Mouse (Mus musculus): ENCODE data around the gene Vps50.
"Not testable (repeated sequence)": the region's sequence is repeated elsewhere in the genome, so short reads cannot be mapped to it uniquely, and the experiment has no call there.

Gene Vps50

GRCm38 (mm10) chr6:3536048-3536447 is 37.9 kb downstream of the Vps50 start:
- in situ Hi-C loops (cut with MseI, MboI), result no loop called here

DNA sequence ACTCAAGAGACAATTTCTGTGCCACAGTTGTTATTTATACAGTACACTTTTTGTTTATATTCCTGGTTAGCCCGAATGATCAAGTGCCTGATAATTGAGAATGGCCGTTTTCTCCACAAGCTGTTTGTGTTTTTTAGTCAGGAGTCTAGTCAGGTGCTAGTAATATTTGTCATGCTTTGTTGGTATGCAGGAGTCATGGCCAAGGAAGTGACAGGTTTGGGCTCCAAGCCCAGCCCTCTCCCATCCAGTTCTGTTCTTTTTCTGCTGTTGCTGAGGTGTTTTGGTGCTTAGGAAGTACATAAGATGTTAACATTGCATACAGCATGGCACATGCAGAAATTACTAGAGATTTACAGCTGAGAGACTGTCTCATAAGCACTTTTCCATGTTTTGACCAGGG is 41.3 kb downstream of the Vps50 start:
- in situ Hi-C loops (cut with MseI, MboI), result no loop called here

- in situ Hi-C loops (cut with MseI, MboI), result no loop called here
Observed at GRCm38 (mm10) chr6:3543862-3544261, 45.7 kb downstream of the Vps50 start.

DNA sequence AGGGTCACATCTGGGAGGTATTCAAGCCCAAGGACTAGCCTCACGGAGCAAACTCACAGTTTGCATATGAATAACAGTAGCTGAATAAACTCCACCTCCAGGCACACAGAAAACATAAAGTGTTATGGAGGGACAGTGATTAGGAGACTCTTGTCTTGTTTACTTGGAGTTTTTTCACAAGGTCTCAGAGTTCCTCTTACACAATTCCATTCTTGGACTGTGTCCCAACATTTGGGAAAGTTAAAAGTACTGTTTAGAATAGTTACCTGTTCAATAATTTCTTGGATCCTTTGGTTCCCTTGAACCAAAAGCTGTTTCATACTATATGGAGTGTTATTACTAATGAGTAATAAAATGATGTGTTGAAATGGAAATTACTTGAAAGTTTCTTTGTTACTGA is 46.8 kb downstream of the Vps50 start:
- in situ Hi-C loops (cut with MseI, MboI), result no loop called here

- in situ Hi-C loops (cut with MseI, MboI), result no loop called here
Observed at GRCm38 (mm10) chr6:3548959-3549358, 50.8 kb downstream of the Vps50 start.

GRCm38 (mm10) chr6:3549992-3550391 is 51.8 kb downstream of the Vps50 start:
- in situ Hi-C loops (cut with MseI, MboI), result no loop called here

- in situ Hi-C loops (cut with MseI, MboI), result not testable (repeated sequence)
Observed at GRCm38 (mm10) chr6:3552681-3553080, 54.5 kb downstream of the Vps50 start.

DNA sequence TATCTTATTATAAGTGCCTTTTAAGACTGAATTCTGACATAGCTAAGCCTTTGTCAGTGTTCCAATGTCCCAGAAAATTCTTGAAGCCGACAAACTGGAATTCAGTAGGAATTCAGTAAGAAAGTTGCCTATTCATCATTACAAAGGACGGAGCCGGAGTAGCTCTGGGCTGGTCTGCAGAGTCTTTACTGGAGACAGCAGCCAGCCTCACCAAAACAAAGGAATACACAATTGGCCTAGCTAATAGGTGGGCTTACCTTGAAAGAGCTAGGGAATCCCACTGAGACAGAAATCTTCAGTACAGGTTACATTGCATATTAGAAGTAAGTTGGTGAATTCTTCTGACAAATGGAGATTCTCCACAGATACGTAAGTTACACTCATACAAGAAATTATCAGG is 59.0 kb downstream of the Vps50 start:
- in situ Hi-C loops (cut with MseI, MboI), result no loop called here

- in situ Hi-C loops (cut with MseI, MboI), result no loop called here
Observed at GRCm38 (mm10) chr6:3560009-3560408, 61.8 kb downstream of the Vps50 start.

GRCm38 (mm10) chr6:3562301-3562700 is 64.1 kb downstream of the Vps50 start:
- in situ Hi-C loops (cut with MseI, MboI), result no loop called here

GRCm38 (mm10) chr6:3564118-3564517 is 65.9 kb downstream of the Vps50 start:
- in situ Hi-C loops (cut with MseI, MboI), result not testable (repeated sequence)

GRCm38 (mm10) chr6:3565005-3565404 is 66.8 kb downstream of the Vps50 start:
- in situ Hi-C loops (cut with MseI, MboI), result no loop called here

DNA sequence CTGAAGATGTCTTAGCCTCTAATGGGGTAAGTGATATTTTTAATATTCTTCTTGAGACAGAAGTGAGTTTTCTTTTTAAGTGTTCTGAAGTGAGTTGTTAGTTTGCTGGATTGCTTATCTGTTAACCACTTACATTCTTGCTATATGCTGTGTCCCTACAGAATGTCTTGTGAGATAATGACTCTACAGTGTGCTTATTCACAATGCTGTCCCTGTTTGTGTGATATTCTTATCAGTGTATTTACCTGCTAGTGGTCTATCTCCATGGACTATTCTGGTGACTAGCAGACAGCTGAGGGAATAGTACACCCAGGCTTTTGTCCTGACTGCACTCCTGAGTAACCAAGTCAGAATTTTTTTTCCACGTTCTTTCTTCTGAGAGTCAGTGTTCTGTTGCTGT is 67.5 kb downstream of the Vps50 start:
- in situ Hi-C loops (cut with MseI, MboI), result no loop called here

DNA sequence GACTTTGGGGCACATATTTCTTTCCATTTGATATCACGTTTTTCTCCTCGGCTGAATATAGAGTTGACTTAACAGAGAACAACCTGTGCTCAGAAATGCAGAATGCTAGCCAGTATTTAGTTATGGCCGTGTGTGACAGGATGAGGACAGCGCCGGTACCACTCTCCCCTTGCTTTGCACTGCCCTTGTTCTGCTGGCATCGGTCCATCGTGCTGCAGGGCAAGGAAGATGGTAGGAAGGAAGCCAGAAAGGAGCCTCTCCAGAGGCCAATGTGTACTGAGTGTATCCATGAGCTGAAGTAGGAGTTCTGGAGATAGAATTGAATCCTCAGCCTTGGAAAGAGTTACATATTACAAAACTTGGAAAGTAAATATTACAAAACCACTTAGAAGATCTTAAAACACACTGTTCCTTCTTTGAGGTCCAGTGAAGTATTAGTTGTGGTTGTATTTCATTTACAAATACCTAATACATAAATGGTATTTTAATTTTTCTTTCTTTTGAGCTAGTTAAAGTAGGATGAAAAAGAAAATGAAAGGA is 69.0 kb downstream of the Vps50 start:
- in situ Hi-C loops (cut with MseI, MboI), result no loop called here

DNA sequence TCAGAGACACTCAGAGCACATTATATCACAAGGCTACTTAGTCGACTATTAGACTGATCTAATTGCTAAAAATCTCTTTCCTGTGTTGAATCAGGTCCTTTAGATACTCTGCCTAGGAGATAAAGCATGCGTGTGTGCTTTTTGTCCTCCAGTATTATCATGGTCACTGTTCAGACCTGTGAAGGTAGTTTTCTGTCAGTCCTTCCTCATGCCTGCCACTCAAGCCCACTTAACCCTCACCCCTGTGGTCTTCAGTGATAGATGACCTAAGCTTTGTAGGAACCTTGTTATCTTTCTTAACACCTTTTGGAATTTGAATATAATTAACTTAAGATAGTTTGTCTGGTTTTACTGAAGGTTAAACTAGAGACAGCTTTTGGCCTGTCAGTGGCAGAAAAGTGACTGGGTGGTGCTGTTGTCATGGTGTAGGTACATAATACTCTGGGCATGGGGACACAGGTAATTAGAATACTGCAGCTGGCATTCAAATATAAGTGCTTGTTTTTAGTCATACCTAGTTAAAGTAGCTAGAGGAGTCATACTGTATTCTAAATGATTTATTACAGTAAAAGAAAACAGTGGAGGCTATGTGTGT is 74.1 kb downstream of the Vps50 start:
- in situ Hi-C loops (cut with MseI, MboI), result no loop called here

GRCm38 (mm10) chr6:3573787-3574186 is 75.6 kb downstream of the Vps50 start:
- in situ Hi-C loops (cut with MseI, MboI), result no loop called here

- in situ Hi-C loops (cut with MseI, MboI), result no loop called here
Observed at GRCm38 (mm10) chr6:3585402-3585801, 87.2 kb downstream of the Vps50 start.

- in situ Hi-C loops (cut with MseI, MboI), result no loop called here
Observed at GRCm38 (mm10) chr6:3590289-3590904, 92.2 kb downstream of the Vps50 start.

DNA sequence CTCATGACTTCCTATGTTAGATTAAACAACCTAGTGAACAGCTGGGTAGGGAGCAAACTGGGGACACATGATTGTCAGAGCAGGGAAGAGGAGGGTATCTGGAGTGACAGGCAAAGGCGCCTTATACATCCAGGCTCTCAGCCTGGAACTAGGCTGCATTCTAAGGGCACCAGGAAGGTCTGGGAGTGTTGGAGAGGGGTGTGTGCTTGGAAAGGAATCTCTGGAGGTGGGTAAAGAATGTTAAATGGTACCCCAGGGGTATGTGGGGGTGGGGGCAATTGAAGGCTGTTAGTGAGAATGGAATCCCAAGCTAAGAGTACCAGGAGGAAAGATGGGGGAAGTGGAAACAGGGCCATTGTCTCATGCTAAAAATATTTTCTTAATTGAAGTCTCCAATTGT is 96.1 kb downstream of the Vps50 start:
- in situ Hi-C loops (cut with MseI, MboI), result no loop called here

DNA sequence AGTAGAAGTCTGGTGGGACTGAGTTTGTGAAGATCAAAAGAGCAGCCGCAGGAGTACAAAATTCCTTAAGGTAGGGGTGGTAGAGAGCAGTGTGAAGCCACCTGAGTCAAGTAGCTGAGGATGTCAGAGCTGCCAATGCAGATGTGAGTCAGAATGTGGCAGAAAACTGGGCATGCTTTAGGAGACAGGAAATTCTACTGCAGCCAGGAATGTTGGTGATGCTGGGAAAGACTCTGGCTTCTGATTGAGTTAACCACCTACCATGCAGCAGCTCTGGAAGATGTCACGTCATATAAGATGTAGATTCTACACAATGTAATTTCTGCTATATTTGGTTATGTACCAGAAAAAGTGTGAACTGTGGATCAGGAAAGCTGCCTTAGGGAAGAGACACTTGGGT is 114.6 kb downstream of the Vps50 start:
- in situ Hi-C loops (cut with MseI, MboI), result no loop called here

GRCm38 (mm10) chr6:3620428-3621387 is 122.5 kb downstream of the Vps50 start:
- in situ Hi-C loops (cut with MseI, MboI), result not testable (repeated sequence)

Measured in mouse trophoblast stem cell (cell line).